Mouse (Mus musculus): ENCODE data around the gene Marc2.

Marc2 gene

GRCm38 (mm10) chr1:184846092-184846750 is at the start of gene Marc2:
Gene Marc2 (minus strand): TSS chr1:184846451.
- no peak for DNase-seq

- DNase-seq: no peak
These were observed 45.7 kb upstream of the Marc2 start for GRCm38 (mm10) chr1:184891998-184892397.

- no peak for DNase-seq
These were observed 43.2 kb upstream of the Marc2 start for GRCm38 (mm10) chr1:184889454-184889853.

- DNase-seq: no peak
These were observed 39.9 kb upstream of the Marc2 start for GRCm38 (mm10) chr1:184886160-184886559.

GRCm38 (mm10) chr1:184882281-184883268 is 36.3 kb upstream of the Marc2 start, which contains the start of gene C130074G19Rik:
Gene C130074G19Rik (minus strand): TSS chr1:184883218.
- DNase-seq: no peak

- DNase-seq: no peak
These were observed 35.6 kb upstream of the Marc2 start for GRCm38 (mm10) chr1:184881861-184882260.

- no peak for DNase-seq
These were observed 35.0 kb upstream of the Marc2 start for GRCm38 (mm10) chr1:184881211-184881610.

- no peak for DNase-seq
These were observed 32.6 kb upstream of the Marc2 start for GRCm38 (mm10) chr1:184878860-184879259.

- peak; percentile 70 for DNase-seq
These were observed 31.1 kb upstream of the Marc2 start for GRCm38 (mm10) chr1:184877306-184877705.

- DNase-seq: no peak
These were observed 27.7 kb upstream of the Marc2 start for GRCm38 (mm10) chr1:184873910-184874309.

- no peak for DNase-seq
These were observed 26.0 kb upstream of the Marc2 start for GRCm38 (mm10) chr1:184872069-184872819.

GRCm38 (mm10) chr1:184871506-184871905 is 25.3 kb upstream of the Marc2 start:
- no peak for DNase-seq

- no peak for DNase-seq
These were observed 24.6 kb upstream of the Marc2 start for GRCm38 (mm10) chr1:184870646-184871385.

GRCm38 (mm10) chr1:184869939-184870565 is 23.8 kb upstream of the Marc2 start:
- DNase-seq: no peak

GRCm38 (mm10) chr1:184867640-184868120 is 21.4 kb upstream of the Marc2 start:
- no peak for DNase-seq

- DNase-seq: no peak
These were observed 18.1 kb upstream of the Marc2 start for GRCm38 (mm10) chr1:184864381-184864801.

GRCm38 (mm10) chr1:184862636-184863035 is 16.4 kb upstream of the Marc2 start:
- DNase-seq: no peak

- DNase-seq: no peak
These were observed 15.3 kb upstream of the Marc2 start for GRCm38 (mm10) chr1:184861551-184861950.

GRCm38 (mm10) chr1:184860276-184860675 is 14.0 kb upstream of the Marc2 start:
- DNase-seq: no peak

GRCm38 (mm10) chr1:184858253-184858652 is 12.0 kb upstream of the Marc2 start:
- DNase-seq: no peak

- peak; percentile 72 for DNase-seq
These were observed 11.0 kb upstream of the Marc2 start for GRCm38 (mm10) chr1:184857216-184857615.

GRCm38 (mm10) chr1:184853922-184854321 is 7.7 kb upstream of the Marc2 start:
- DNase-seq: no peak
